Mouse (Mus musculus) skeletal muscle tissue, postnatal 0 days (tissue): Measurements from ENCODE around the gene Olfr164. TPM values are rescaled to one million over a fixed set of nuclear protein-coding genes. Genes with fewer than 3 reads are reported as not detected.

ENCODE experiments used
- microRNA-seq, 2 experiments: library from miRNA; unstranded; fragments of <30 nt; microRNA quantifications; one replicate each; pipeline ENCODE4; 2016
- polyA plus RNA-seq: library from polyadenylated mRNA; unstranded; fragments of >200 nt; fragmentation: Nextera tagmentation; extraction: Ambion mirVana; gene quantifications from 2 replicates; pipeline ENCODE4 v1.2.1, GENCODE M21; 2015

Olfr164 gene
- not detected in 2 replicates for polyA plus RNA-seq

DNA sequence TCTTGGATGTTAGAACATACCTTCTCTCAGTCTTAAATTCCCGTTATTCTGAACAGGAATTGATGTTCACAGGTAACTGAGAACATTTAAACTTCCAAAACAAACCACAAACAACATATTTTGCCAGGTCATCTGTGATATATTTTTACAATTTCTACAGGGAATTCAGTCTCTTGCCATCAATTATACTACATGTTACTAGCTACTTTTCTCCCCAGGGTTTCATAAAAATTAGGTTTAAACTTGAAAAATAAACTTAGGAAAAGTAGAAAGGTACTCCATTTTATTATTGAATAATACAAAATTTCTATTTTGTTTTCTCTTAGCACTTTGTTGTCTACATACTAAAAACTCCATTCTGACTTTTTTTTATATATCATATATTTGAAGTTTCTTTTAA is at the start of gene Olfr164:
Olfr164 (minus strand) TSS at position 101 of the 400 bp plus-strand sequence.

Small RNA genes within 50 kb of the gene (microRNA-seq; reads per million reads assigned to microRNA genes)
- 0 reads per million in 2 experiments for gene Gm23612

Other genes starting within 250 kb of the Olfr164 start
- not detected in 2 replicates for gene Olfr165, start 109.1 kb upstream of the Olfr164 start, polyA plus RNA-seq
- not detected in 2 replicates for gene Olfr166, start 169.6 kb upstream of the Olfr164 start, polyA plus RNA-seq
- gene Olfr167, start 208.2 kb upstream of the Olfr164 start, polyA plus RNA-seq: not detected in 2 replicates
- not detected in 2 replicates for gene Olfr168, start 221.5 kb upstream of the Olfr164 start, polyA plus RNA-seq